Mouse (Mus musculus): ENCODE measurements around the gene Mettl18. TPM values are rescaled to one million over a fixed set of nuclear protein-coding genes. Genes with fewer than 3 reads are reported as not detected.
A peak's percentile ranks its signal among the peaks of the same experiment; 100 is the strongest.

Gene Mettl18
- 3.1 and 3.3 TPM in 2 replicates for polyA plus RNA-seq (2015; fragmentation: Nextera tagmentation; extraction: Ambion mirVana)

DNA sequence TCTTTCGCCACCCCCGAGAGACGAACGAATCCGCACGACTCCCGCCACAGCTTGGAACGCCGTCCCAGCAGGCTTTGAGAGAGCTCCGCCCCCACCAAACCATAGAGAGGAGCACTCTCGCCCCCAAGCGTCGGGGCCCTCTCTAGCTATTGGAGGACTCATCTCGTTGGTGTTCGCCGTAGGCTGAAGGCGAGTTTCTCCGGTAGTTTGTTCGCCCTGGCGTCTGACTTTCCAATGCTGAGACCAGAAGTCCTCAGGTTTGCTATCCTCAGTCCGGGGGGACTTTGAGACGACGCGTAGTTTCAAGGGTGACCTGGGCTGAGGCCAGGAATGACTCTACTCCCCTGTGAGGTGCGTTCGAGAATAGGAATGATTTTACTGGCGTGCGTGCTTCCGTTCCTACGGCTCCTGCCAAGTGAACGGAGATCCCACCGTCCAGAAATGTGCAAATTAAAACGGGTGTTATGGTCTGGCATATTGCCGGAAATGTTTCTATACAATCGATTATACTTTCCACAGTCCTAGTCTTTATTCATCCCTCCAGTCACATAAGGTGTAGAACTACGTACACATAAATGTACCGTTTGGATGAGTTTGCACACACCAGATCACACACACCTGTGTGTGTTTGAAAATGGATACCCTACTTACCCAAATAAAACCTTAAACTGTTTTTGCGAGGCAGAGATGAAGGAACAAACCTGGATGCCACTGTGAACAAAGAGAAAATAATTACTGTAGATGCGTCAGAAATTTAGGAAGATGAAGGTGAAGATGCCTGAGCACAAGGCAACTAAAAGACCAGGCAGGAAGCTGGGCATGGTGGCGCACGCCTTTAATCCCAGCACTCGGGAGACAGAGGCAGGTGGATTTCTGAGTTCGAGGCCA, at the start of gene Mettl18, which contains the start of gene BC055324:
Gene Mettl18 (plus strand): TSS at position 169 of the 888 bp plus-strand sequence.
Gene BC055324 (minus strand): TSS at position 76 of the 888 bp plus-strand sequence.
- Histone ChIP-seq H3K27me3 (ENCODE audit: control insufficient read depth, insufficient read depth, low read depth, low read length) (no peaks in the 10 kb centered on the region), H3K4me2 (ENCODE audit: low read depth, low read length) (peak within 1 kb of the TSS; percentile 87), H3K9me3 (replicated peaks; ENCODE audit: control insufficient read depth, low read length) (no peaks in the 10 kb centered on the region), H3K9ac (ENCODE audit: low read depth, low read length) (peak within 1 kb of the TSS; percentile 83), H3K4me1 (ENCODE audit: control insufficient read depth, low read depth, low read length) (peaks cover 10% of the 10 kb centered on the region), H3K36me3 (ENCODE audit: control insufficient read depth, insufficient read depth) (no peaks in the 10 kb centered on the region), H3K27ac (ENCODE audit: low read length) (peak within 1 kb of the TSS; percentile 82), H3K4me3 (ENCODE audit: low read depth, low read length) (peak within 1 kb of the TSS; percentile 92)
- 1% methylated on average over 43 of the region's 43 CpGs for WGBS (ENCODE audit: insufficient replicate concordance)
- peak; percentile 95 for ATAC-seq (ENCODE audit: low read depth)

DNA sequence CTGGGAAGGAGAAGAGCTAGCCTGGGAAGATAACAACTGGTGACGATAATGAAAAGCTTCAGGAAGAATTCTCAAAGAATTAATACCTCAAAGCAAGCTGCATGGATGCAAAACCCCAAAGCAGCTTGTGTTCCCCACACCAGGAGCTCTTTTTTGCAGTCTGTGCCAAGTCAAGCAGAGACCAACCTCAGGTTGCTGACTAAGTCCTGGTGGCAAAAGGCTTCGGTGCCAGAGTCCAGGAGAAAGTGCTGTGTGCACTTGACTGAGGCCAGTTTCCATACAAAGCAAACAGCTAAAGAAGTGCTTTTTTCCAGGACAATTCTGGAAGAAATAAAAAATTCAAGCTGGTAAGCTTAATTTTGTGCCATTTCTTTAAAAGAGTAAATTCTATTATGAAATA, 41.3 kb upstream of the Mettl18 start:
- Histone ChIP-seq H3K4me2 (ENCODE audit: low read depth, low read length) (no peak overlapping the region), H3K27ac (ENCODE audit: low read length) (no peak overlapping the region), H3K9me3 (replicated peaks; ENCODE audit: control insufficient read depth, low read length) (no peaks in the 10 kb centered on the region), H3K27me3 (ENCODE audit: control insufficient read depth, insufficient read depth, low read depth, low read length) (no peaks in the 10 kb centered on the region), H3K9ac (ENCODE audit: low read depth, low read length) (no peak overlapping the region), H3K4me3 (ENCODE audit: low read depth, low read length) (no peak overlapping the region), H3K36me3 (ENCODE audit: control insufficient read depth, insufficient read depth) (peaks cover 39% of the 10 kb centered on the region), H3K4me1 (ENCODE audit: control insufficient read depth, low read depth, low read length) (no peaks in the 10 kb centered on the region)
- ATAC-seq (ENCODE audit: low read depth) = no peak
- WGBS (ENCODE audit: insufficient replicate concordance) = 74% methylated on average over 2 of the region's 2 CpGs

DNA sequence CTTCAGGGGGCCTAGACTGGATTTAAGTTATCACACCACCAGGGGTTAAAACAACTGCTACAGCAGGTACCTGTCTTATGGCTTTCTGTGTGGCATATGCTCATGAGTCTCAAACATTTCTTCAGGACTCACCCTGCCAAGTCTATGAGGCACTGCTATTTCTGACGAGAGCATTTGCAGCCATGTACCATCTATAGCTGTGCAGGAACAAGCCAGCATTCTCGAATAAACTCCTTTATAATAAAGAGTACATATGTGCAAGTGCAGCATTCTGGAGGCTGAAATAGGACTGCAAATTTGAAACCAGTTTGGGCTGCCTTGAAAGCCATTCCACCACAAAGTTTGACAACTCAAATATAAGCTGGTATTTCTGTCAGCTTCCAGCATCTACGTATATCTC, 36.7 kb upstream of the Mettl18 start:
- Histone ChIP-seq H3K27ac (ENCODE audit: low read length) (no peak overlapping the region), H3K9ac (ENCODE audit: low read depth, low read length) (no peak overlapping the region), H3K9me3 (replicated peaks; ENCODE audit: control insufficient read depth, low read length) (no peaks in the 10 kb centered on the region), H3K4me1 (ENCODE audit: control insufficient read depth, low read depth, low read length) (no peaks in the 10 kb centered on the region), H3K4me2 (ENCODE audit: low read depth, low read length) (no peak overlapping the region), H3K36me3 (ENCODE audit: control insufficient read depth, insufficient read depth) (peaks cover 14% of the 10 kb centered on the region), H3K4me3 (ENCODE audit: low read depth, low read length) (no peak overlapping the region), H3K27me3 (ENCODE audit: control insufficient read depth, insufficient read depth, low read depth, low read length) (no peaks in the 10 kb centered on the region)
- WGBS (ENCODE audit: insufficient replicate concordance) = 72% methylated on average over 3 of the region's 3 CpGs
- no peak for ATAC-seq (ENCODE audit: low read depth)

DNA sequence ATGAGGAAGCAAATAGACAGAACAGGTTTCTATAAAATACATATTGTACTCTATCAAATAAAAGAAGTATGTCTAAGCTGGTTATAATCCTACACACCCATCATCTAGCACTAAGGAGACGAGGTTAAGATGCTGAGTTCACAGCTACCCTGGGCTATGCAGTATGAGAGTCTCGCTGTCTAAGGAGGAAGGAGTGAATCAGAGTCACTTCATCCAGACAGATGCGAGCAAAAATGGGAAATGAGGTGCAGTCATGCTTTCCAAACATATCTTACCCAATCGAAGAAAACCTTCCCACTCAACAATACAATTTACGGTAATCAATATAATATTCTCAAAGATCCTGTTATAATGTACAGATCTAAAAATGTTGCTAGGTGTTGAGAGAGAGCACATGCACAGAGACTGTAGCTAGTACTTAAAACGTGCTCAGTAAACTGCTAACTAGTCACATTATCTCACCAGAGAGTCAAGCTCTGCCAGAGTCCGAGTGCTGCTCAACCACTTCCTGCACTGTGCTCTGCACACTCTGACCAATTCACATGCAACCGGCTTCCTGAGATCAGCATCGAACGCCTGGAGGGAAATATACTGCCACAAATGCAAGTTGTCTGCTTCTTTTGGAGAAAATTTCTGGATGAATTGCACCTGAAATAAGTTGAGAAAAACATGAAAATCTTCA, 30.5 kb upstream of the Mettl18 start:
- ATAC-seq (ENCODE audit: low read depth) = no peak
- H3K9ac ChIP-seq (ENCODE audit: low read depth, low read length) = no peak overlapping the region
- H3K9me3 ChIP-seq (replicated peaks; ENCODE audit: control insufficient read depth, low read length) = no peaks in the 10 kb centered on the region
- H3K27me3 ChIP-seq (ENCODE audit: control insufficient read depth, insufficient read depth, low read depth, low read length) = no peaks in the 10 kb centered on the region
- WGBS (ENCODE audit: insufficient replicate concordance) = 48% methylated on average over 10 of the region's 10 CpGs
- no peak overlapping the region for H3K4me2 ChIP-seq (ENCODE audit: low read depth, low read length)
- no peak overlapping the region for H3K4me3 ChIP-seq (ENCODE audit: low read depth, low read length)
- H3K27ac ChIP-seq (ENCODE audit: low read length) = no peak overlapping the region
- peaks cover 10% of the 10 kb centered on the region for H3K36me3 ChIP-seq (ENCODE audit: control insufficient read depth, insufficient read depth)
- H3K4me1 ChIP-seq (ENCODE audit: control insufficient read depth, low read depth, low read length) = no peaks in the 10 kb centered on the region

DNA sequence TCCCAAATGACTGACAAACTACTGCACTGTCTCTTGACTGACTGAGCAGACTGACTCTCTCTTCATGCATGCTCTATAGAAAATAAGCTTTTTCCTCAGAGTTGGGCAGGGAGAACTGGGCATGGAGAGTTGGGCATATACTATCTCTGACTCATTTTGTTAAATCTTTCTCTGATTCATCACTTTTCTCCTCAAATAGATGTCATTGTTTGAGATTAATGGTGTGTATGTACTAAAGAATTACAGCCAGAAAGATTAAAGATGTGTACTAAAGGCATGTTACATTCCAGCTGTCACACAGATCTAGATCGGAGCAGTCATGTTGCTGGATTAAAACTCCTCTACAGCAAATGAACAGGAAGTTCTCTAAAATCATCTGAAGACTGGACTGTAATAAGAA, 20.2 kb upstream of the Mettl18 start:
- H3K4me3 ChIP-seq (ENCODE audit: low read depth, low read length) = no peak overlapping the region
- 82% methylated on average over 1 of the region's 1 CpGs for WGBS (ENCODE audit: insufficient replicate concordance)

DNA sequence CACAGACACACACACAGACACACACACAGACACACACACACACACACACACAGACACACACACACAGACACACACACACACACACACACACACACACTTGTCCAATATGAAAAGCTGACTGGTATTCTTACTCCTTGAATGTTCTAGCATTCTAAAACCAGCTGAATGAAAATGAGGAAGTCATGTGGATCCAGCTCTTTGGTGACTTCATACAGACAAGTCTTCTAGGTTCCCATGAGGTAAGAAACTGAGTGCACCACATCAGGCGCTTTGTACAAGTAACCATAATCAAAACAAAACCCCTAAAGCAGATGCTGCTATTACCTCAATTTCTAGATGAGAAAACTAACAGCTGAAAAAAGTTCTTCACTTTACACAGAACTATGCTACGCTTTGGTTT, 19.6 kb upstream of the Mettl18 start:
- Histone ChIP-seq H3K4me2 (ENCODE audit: low read depth, low read length) (no peak overlapping the region), H3K4me3 (ENCODE audit: low read depth, low read length) (no peak overlapping the region), H3K9ac (ENCODE audit: low read depth, low read length) (no peak overlapping the region), H3K27me3 (ENCODE audit: control insufficient read depth, insufficient read depth, low read depth, low read length) (no peaks in the 10 kb centered on the region), H3K4me1 (ENCODE audit: control insufficient read depth, low read depth, low read length) (no peaks in the 10 kb centered on the region), H3K9me3 (replicated peaks; ENCODE audit: control insufficient read depth, low read length) (no peaks in the 10 kb centered on the region), H3K36me3 (ENCODE audit: control insufficient read depth, insufficient read depth) (peaks cover 3% of the 10 kb centered on the region), H3K27ac (ENCODE audit: low read length) (no peak overlapping the region)
- no peak for ATAC-seq (ENCODE audit: low read depth)
- 74% methylated on average over 2 of the region's 2 CpGs for WGBS (ENCODE audit: insufficient replicate concordance)

More for the DNA sequence above, 20.2 kb upstream of the Mettl18 start:
- Histone ChIP-seq H3K9ac (ENCODE audit: low read depth, low read length) (no peak overlapping the region), H3K27me3 (ENCODE audit: control insufficient read depth, insufficient read depth, low read depth, low read length) (no peaks in the 10 kb centered on the region), H3K27ac (ENCODE audit: low read length) (no peak overlapping the region), H3K36me3 (ENCODE audit: control insufficient read depth, insufficient read depth) (peaks cover 3% of the 10 kb centered on the region), H3K4me2 (ENCODE audit: low read depth, low read length) (no peak overlapping the region), H3K4me1 (ENCODE audit: control insufficient read depth, low read depth, low read length) (no peaks in the 10 kb centered on the region), H3K9me3 (replicated peaks; ENCODE audit: control insufficient read depth, low read length) (no peaks in the 10 kb centered on the region)
- no peak for ATAC-seq (ENCODE audit: low read depth)

DNA sequence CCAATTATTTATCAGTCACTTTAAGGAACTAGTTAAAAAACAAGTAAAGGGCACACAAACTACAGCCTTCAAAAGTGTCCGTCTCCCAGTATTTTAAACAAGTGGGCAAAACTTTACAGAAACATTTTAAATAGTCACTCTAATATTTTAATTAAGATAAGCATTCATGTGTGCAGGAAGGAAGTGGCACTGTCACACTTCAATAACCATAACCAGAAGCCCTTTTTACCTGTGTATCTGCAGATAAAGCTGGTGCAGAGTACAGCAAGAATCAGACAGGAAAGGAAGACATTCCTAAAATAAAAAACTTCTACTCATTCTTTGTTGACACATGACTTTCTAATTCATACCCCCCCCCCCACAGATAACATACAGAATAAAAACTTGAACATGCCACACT, 18.2 kb upstream of the Mettl18 start:
- Histone ChIP-seq H3K4me2 (ENCODE audit: low read depth, low read length) (no peak overlapping the region), H3K36me3 (ENCODE audit: control insufficient read depth, insufficient read depth) (peaks cover 5% of the 10 kb centered on the region; the same call in 1 of the 2 replicates), H3K4me3 (ENCODE audit: low read depth, low read length) (no peak overlapping the region), H3K4me1 (ENCODE audit: control insufficient read depth, low read depth, low read length) (no peaks in the 10 kb centered on the region), H3K9me3 (replicated peaks; ENCODE audit: control insufficient read depth, low read length) (no peaks in the 10 kb centered on the region), H3K27ac (ENCODE audit: low read length) (no peak overlapping the region), H3K9ac (ENCODE audit: low read depth, low read length) (no peak overlapping the region), H3K27me3 (ENCODE audit: control insufficient read depth, insufficient read depth, low read depth, low read length) (no peaks in the 10 kb centered on the region)
- no peak for ATAC-seq (ENCODE audit: low read depth)
- WGBS (ENCODE audit: insufficient replicate concordance) = 71% methylated on average over 1 of the region's 1 CpGs

DNA sequence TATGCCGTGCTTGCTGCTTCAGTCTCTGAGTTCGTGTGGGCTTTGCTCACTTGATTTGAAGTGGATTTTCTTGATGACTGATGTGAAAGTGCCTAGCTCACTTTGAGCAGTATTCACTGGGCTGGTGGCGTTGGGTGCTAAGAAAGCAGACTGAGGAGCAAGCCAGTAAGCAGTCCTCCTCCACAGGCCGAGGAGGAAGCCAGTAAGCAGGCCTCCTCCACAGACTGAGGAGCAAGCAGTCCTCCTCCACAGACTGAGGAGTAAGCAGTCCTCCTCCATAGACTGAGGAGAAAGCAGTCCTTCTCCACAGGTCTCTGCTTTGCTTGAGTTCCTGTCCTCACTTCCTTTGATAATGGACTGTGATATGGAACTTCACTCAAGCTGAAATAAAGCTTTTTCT, 2.3 kb upstream of the Mettl18 start:
- no peak for ATAC-seq (ENCODE audit: low read depth)
- Histone ChIP-seq H3K9me3 (replicated peaks; ENCODE audit: control insufficient read depth, low read length) (no peaks in the 10 kb centered on the region), H3K4me1 (ENCODE audit: control insufficient read depth, low read depth, low read length) (peaks cover 10% of the 10 kb centered on the region), H3K4me3 (ENCODE audit: low read depth, low read length) (no peak overlapping the region), H3K9ac (ENCODE audit: low read depth, low read length) (no peak overlapping the region), H3K4me2 (ENCODE audit: low read depth, low read length) (no peak overlapping the region), H3K36me3 (ENCODE audit: control insufficient read depth, insufficient read depth) (no peaks in the 10 kb centered on the region), H3K27ac (ENCODE audit: low read length) (no peak overlapping the region), H3K27me3 (ENCODE audit: control insufficient read depth, insufficient read depth, low read depth, low read length) (no peaks in the 10 kb centered on the region)
- WGBS (ENCODE audit: insufficient replicate concordance) = 75% methylated on average over 4 of the region's 4 CpGs

Measured in liver, embryonic 16.5 days (tissue).